Mouse (Mus musculus) layer of hippocampus, postnatal 10 days (tissue): ENCODE measurements around the gene Hist1h2ai. TPM values are rescaled to one million over a fixed set of nuclear protein-coding genes. Genes with fewer than 3 reads are reported as not detected.

Experiments used
- microRNA-seq, 2 experiments: library from miRNA; unstranded; fragments of <30 nt; microRNA quantifications; one replicate each; pipeline ENCODE4 v1.2.0; 2021
- total RNA-seq, 2 experiments: library from RNA; stranded (reverse); gene quantifications; 2 replicates each; pipeline ENCODE4 v1.2.3; 2021

Hist1h2ai gene
- total RNA-seq, 2 experiments from 2014 or later = 69.8 to 77.4 TPM

Small RNAs within 50 kb of the gene (microRNA-seq; reads per million reads assigned to microRNA genes)
- gene Gm44357 = 0 reads per million in 2 experiments
- 0 reads per million in 2 experiments for gene Gm44367
- 0.22 to 0.78 reads per million in 2 experiments for gene Gm44454

Other genes with a start within 250 kb of the Hist1h2ai start
- gene Nkapl, start 247.9 kb upstream of the Hist1h2ai start, total RNA-seq = 1 to 10 TPM; 1.0 to 1.2 TPM
- gene Zkscan4, start 237.5 kb upstream of the Hist1h2ai start, total RNA-seq = 1 to 10 TPM; 6.6 to 7.9 TPM
- not detected for gene Gm10065, start 237.0 kb upstream of the Hist1h2ai start, total RNA-seq
- gene AK157302, start 221.2 kb upstream of the Hist1h2ai start, total RNA-seq = 10 to 100 TPM; 16.0 to 17.7 TPM
- 10 to 100 TPM; 48.8 to 72.4 TPM for gene Gm11273, start 215.0 kb upstream of the Hist1h2ai start, total RNA-seq
- 10 to 100 TPM; 12.9 to 15.9 TPM for gene Zkscan8, start 185.3 kb upstream of the Hist1h2ai start, total RNA-seq
- not detected for gene Olfr1366, start 173.6 kb upstream of the Hist1h2ai start, total RNA-seq
- gene Olfr1535, start 156.5 kb upstream of the Hist1h2ai start, total RNA-seq = not detected
- not detected for gene Olfr1364, start 134.7 kb upstream of the Hist1h2ai start, total RNA-seq
- gene Olfr1362, start 102.4 kb upstream of the Hist1h2ai start, total RNA-seq = not detected
- not detected for gene Olfr11, start 73.9 kb upstream of the Hist1h2ai start, total RNA-seq
- gene Olfr1361, start 53.0 kb upstream of the Hist1h2ai start, total RNA-seq = not detected
- not detected for gene Olfr1360, start 39.0 kb upstream of the Hist1h2ai start, total RNA-seq
- gene Olfr1359, start 18.3 kb upstream of the Hist1h2ai start, total RNA-seq = not detected
- gene Hist1h2bl, start 279 bp upstream of the Hist1h2ai start, total RNA-seq = 10 to 100 TPM; 55.7 to 83.1 TPM
- gene Hist1h3h, start 1.2 kb downstream of the Hist1h2ai start, total RNA-seq = 100 to 1,000 TPM; 100 to 141 TPM
- gene Hist1h2bm, start 5.6 kb downstream of the Hist1h2ai start, total RNA-seq = 10 to 100 TPM; 17.6 to 20.3 TPM
- gene Hist1h4j, start 18.6 kb downstream of the Hist1h2ai start, total RNA-seq = 10 to 100 TPM; 22.7 to 23.3 TPM
- 100 to 1,000 TPM; 312 to 419 TPM for gene Hist1h4k, start 34.1 kb downstream of the Hist1h2ai start, total RNA-seq
- 10 to 100 TPM; 27.8 to 28.5 TPM for gene Hist1h2ak, start 37.4 kb downstream of the Hist1h2ai start, total RNA-seq
- 10 to 100 TPM; 26.0 to 38.7 TPM for gene Hist1h2bn, start 37.7 kb downstream of the Hist1h2ai start, total RNA-seq
- gene Hist1h1b, start 64.2 kb downstream of the Hist1h2ai start, total RNA-seq = 10 to 100 TPM; 33.1 to 44.1 TPM
- gene Hist1h3i, start 66.9 kb downstream of the Hist1h2ai start, total RNA-seq = 100 to 1,000 TPM in 1 of 2 experiments, 10 to 100 TPM in 1; 85.1 to 110 TPM
- gene Hist1h2an, start 70.8 kb downstream of the Hist1h2ai start, total RNA-seq = 10 to 100 TPM; 11.0 to 16.4 TPM
- gene Hist1h2bp, start 71.0 kb downstream of the Hist1h2ai start, total RNA-seq = 10 to 100 TPM; 22.4 to 23.5 TPM
- 10 to 100 TPM; 52.8 to 66.3 TPM for gene Hist1h2bq, start 93.8 kb downstream of the Hist1h2ai start, total RNA-seq
- 10 to 100 TPM; 36.4 to 41.0 TPM for gene Hist1h2ao, start 94.0 kb downstream of the Hist1h2ai start, total RNA-seq
- gene Hist1h4m, start 95.3 kb downstream of the Hist1h2ai start, total RNA-seq = 100 to 1,000 TPM; 214 to 219 TPM
- 10 to 100 TPM; 22.0 to 32.1 TPM for gene Hist1h4n, start 115.8 kb downstream of the Hist1h2ai start, total RNA-seq
- 10 to 100 TPM; 67.2 to 82.7 TPM for gene Hist1h2ap, start 117.1 kb downstream of the Hist1h2ai start, total RNA-seq
- 10 to 100 TPM; 52.5 to 64.9 TPM for gene Hist1h2br, start 117.3 kb downstream of the Hist1h2ai start, total RNA-seq
- 1 to 10 TPM; 5.1 to 6.0 TPM for gene Zfp184, start 228.7 kb downstream of the Hist1h2ai start, total RNA-seq